8 mouse cellular contexts compared by ENCODE assay signal in genomic region chr15:99252381-99253174, GRCm38 (mm10). TPM values are rescaled to one million over a fixed set of nuclear protein-coding genes. Genes with fewer than 3 reads are reported as not detected.
DNase-seq lines count a peak whose midpoint lies in the region; ATAC-seq and TF ChIP-seq lines count a peak whose summit lies in the region.

No protein-coding gene starts in this region.

- peaks cover 23% of the 10 kb centered on the region for H3K4me1 ChIP-seq in forebrain, embryonic 15.5 days
- H3K4me1 ChIP-seq in liver, embryonic 13.5 days (replicated peaks), result peaks cover 28% of the 10 kb centered on the region
- peaks cover 15% of the 10 kb centered on the region for H3K4me1 ChIP-seq in small intestine, adult 2 months (ENCODE audit: control insufficient read depth, insufficient read depth, insufficient read length, low read length)

- DNase-seq in adrenal gland, postnatal 14 days, result peak; percentile 75
- DNase-seq in adrenal gland, postnatal 36 days, result no peak
- DNase-seq in right cerebral cortex, postnatal 14 days, result peak; percentile 62
- no peak for DNase-seq in right cerebral cortex, adult 18-20 months
- DNase-seq in liver, embryonic 13.5 days, result no peak
- no peak for DNase-seq in left cerebral cortex, postnatal 36 days (ENCODE audit: low spot score in 2 of 2)

- peak overlapping the region; percentile 78 for H3K4me2 ChIP-seq in forebrain, embryonic 15.5 days (replicated peaks)
- peak overlapping the region; percentile 92 for H3K4me2 ChIP-seq in liver, embryonic 13.5 days

- peaks cover 5% of the 10 kb centered on the region; the same call in 1 of the 2 replicates for H3K36me3 ChIP-seq in forebrain, embryonic 15.5 days
- H3K36me3 ChIP-seq in liver, embryonic 13.5 days, result peaks cover 21% of the 10 kb centered on the region
- H3K36me3 ChIP-seq in small intestine, adult 2 months (ENCODE audit: control insufficient read depth, insufficient read depth, low read length), result peaks cover 18% of the 10 kb centered on the region

- H3K27me3 ChIP-seq in forebrain, embryonic 15.5 days, result no peaks in the 10 kb centered on the region
- H3K27me3 ChIP-seq in liver, embryonic 13.5 days, result no peaks in the 10 kb centered on the region
- no peaks in the 10 kb centered on the region for H3K27me3 ChIP-seq in small intestine, adult 2 months (ENCODE audit: control insufficient read depth, insufficient read depth, low read length)

- 0 out of 2 replicates have a peak, but pooled peaks have one; percentile 7 for TF ChIP-seq CTCF in small intestine, adult 2 months (IDR thresholded peaks at IDR 0.05; ENCODE audit: extremely low read depth, insufficient read length, insufficient replicate concordance, low read depth, low read length)

- no peak for TF ChIP-seq POLR2A in small intestine, adult 2 months (IDR thresholded peaks at IDR 0.05; ENCODE audit: low read depth, low read length)

- no peak; the same call in 1 of the 2 replicates for ATAC-seq in forebrain, embryonic 15.5 days (replicated peaks)
- ATAC-seq in liver, embryonic 13.5 days (ENCODE audit: low read depth), result peak; percentile 13; the same call in 1 of the 2 replicates

- no peaks in the 10 kb centered on the region for H3K9me3 ChIP-seq in forebrain, embryonic 15.5 days
- no peaks in the 10 kb centered on the region for H3K9me3 ChIP-seq in liver, embryonic 13.5 days (replicated peaks)

- peak overlapping the region; percentile 58 for H3K9ac ChIP-seq in forebrain, embryonic 15.5 days (replicated peaks)
- H3K9ac ChIP-seq in liver, embryonic 13.5 days, result peak overlapping the region; percentile 72

- intact Hi-C loops in left cerebral cortex, postnatal 36 days (cut with DNase I), result no loop called here

- 5% methylated on average over 22 of the region's 22 CpGs for WGBS in forebrain, embryonic 15.5 days
- WGBS in liver, embryonic 13.5 days (ENCODE audit: insufficient replicate concordance), result 4% methylated on average over 22 of the region's 22 CpGs
- 2% methylated on average over 22 of the region's 22 CpGs for WGBS in small intestine, adult 2 months

- peak overlapping the region; percentile 95 for H3K27ac ChIP-seq in forebrain, embryonic 15.5 days (replicated peaks)
- peak overlapping the region; percentile 92 for H3K27ac ChIP-seq in liver, embryonic 13.5 days
- H3K27ac ChIP-seq in small intestine, adult 2 months (ENCODE audit: insufficient read depth, low read depth, low read length), result peak overlapping the region; percentile 97

- peak overlapping the region; percentile 69 for H3K4me3 ChIP-seq in forebrain, embryonic 15.5 days
- peak overlapping the region; percentile 65 for H3K4me3 ChIP-seq in liver, embryonic 13.5 days (replicated peaks)
- H3K4me3 ChIP-seq in small intestine, adult 2 months (ENCODE audit: low read depth, low read length), result peak overlapping the region; percentile 95

RNA-seq across cellular contexts. Expression of gene Mcrs1, which starts 0.8 kb away (rescaled TPM):
- total RNA-seq in adrenal gland, postnatal 14 days (2021), result 41.4 and 41.9 TPM in 2 replicates
- 10 to 100 TPM; 37.8 to 48.2 TPM for total RNA-seq in adrenal gland, postnatal 36 days (2021)
- 209 and 212 TPM in 2 replicates for polyA plus RNA-seq in forebrain, embryonic 15.5 days (2015; fragmentation: Nextera tagmentation; extraction: Ambion mirVana)
- 59.0 and 59.2 TPM in 2 replicates for polyA plus RNA-seq in liver, embryonic 13.5 days (2015; fragmentation: Nextera tagmentation; extraction: Ambion mirVana)
- 46.5 and 96.6 TPM in 2 replicates for polyA plus RNA-seq in small intestine, adult 2 months (2012; rRNA removed)
- 10 to 100 TPM; 80.9 to 91.9 TPM for total RNA-seq in left cerebral cortex, postnatal 36 days (2021)

RNA-seq across cellular contexts. Expression of gene Kcnh3, which starts 27.9 kb away (rescaled TPM):
- 1.1 and 1.8 TPM in 2 replicates for total RNA-seq in adrenal gland, postnatal 14 days (2021)
- 1 to 10 TPM in 1 of 2 experiments, under 1 TPM in 1; 0.40 to 1.2 TPM for total RNA-seq in adrenal gland, postnatal 36 days (2021)
- polyA plus RNA-seq in forebrain, embryonic 15.5 days (2015; fragmentation: Nextera tagmentation; extraction: Ambion mirVana), result 4.3 and 4.6 TPM in 2 replicates
- 0.05 and 0.06 TPM in 2 replicates for polyA plus RNA-seq in liver, embryonic 13.5 days (2015; fragmentation: Nextera tagmentation; extraction: Ambion mirVana)
- polyA plus RNA-seq in small intestine, adult 2 months (2012; rRNA removed), result 0.56 and 3.0 TPM in 2 replicates
- 100 to 1,000 TPM; 173 to 180 TPM for total RNA-seq in left cerebral cortex, postnatal 36 days (2021)

RNA-seq across cellular contexts. Expression of gene Prpf40b, which starts 42.3 kb away (rescaled TPM):
- 44.8 and 46.5 TPM in 2 replicates for total RNA-seq in adrenal gland, postnatal 14 days (2021)
- total RNA-seq in adrenal gland, postnatal 36 days (2021), result 10 to 100 TPM; 38.0 to 49.6 TPM
- 111 and 115 TPM in 2 replicates for polyA plus RNA-seq in forebrain, embryonic 15.5 days (2015; fragmentation: Nextera tagmentation; extraction: Ambion mirVana)
- polyA plus RNA-seq in liver, embryonic 13.5 days (2015; fragmentation: Nextera tagmentation; extraction: Ambion mirVana), result 8.2 and 8.9 TPM in 2 replicates
- polyA plus RNA-seq in small intestine, adult 2 months (2012; rRNA removed), result 14.4 and 20.8 TPM in 2 replicates
- 100 to 1,000 TPM in 1 of 2 experiments, 10 to 100 TPM in 1; 88.1 to 104 TPM for total RNA-seq in left cerebral cortex, postnatal 36 days (2021)

RNA-seq across cellular contexts. Expression of gene Fam186b, which starts 43.1 kb away (rescaled TPM):
- 2.0 and 2.8 TPM in 2 replicates for total RNA-seq in adrenal gland, postnatal 14 days (2021)
- 1 to 10 TPM; 3.0 to 3.5 TPM for total RNA-seq in adrenal gland, postnatal 36 days (2021)
- polyA plus RNA-seq in forebrain, embryonic 15.5 days (2015; fragmentation: Nextera tagmentation; extraction: Ambion mirVana), result 0.23 and 0.31 TPM in 2 replicates
- polyA plus RNA-seq in liver, embryonic 13.5 days (2015; fragmentation: Nextera tagmentation; extraction: Ambion mirVana), result 0.06 TPM in 1 of 2 replicates, not detected in the other
- polyA plus RNA-seq in small intestine, adult 2 months (2012; rRNA removed), result not detected in 2 replicates
- total RNA-seq in left cerebral cortex, postnatal 36 days (2021), result 1 to 10 TPM; 1.7 to 1.8 TPM

Comparison
In these comparisons a context has a peak if more than half of its experiments do, and no peak if none do; other contexts are left out.
1. DNase-seq: peak in adrenal gland, postnatal 14 days (single experiment) and right cerebral cortex, postnatal 14 days (single experiment); none in adrenal gland, postnatal 36 days (0 of 2), right cerebral cortex, adult 18-20 months (single experiment), liver, embryonic 13.5 days (single experiment) and left cerebral cortex, postnatal 36 days (0 of 2).
2. RNA of gene Kcnh3, which starts 27.9 kb away (total RNA-seq): 173 to 180 TPM in left cerebral cortex, postnatal 36 days; 0.40 to 1.2 TPM in adrenal gland, postnatal 36 days and 1.1 to 1.8 TPM in adrenal gland, postnatal 14 days; every median in the first group is over 10 times any median in the second.
3. Peak in every context shown above with its lines, with median percentiles within 50 percentile points of each other: H3K27ac ChIP-seq and H3K4me3 ChIP-seq.